Mouse (Mus musculus) c-Kit-positive CD71-negative TER-119-negative erythroid progenitor cells, embryonic 14.5 days (primary cell): Measurements from ENCODE around the gene Fgfr2.

Experiments used
- DNase-seq: peaks from one replicate; pipeline ENCODE4 v3.0.0-alpha.2; 2013; ENCODE audit warnings: low read depth

Gene Fgfr2

DNA sequence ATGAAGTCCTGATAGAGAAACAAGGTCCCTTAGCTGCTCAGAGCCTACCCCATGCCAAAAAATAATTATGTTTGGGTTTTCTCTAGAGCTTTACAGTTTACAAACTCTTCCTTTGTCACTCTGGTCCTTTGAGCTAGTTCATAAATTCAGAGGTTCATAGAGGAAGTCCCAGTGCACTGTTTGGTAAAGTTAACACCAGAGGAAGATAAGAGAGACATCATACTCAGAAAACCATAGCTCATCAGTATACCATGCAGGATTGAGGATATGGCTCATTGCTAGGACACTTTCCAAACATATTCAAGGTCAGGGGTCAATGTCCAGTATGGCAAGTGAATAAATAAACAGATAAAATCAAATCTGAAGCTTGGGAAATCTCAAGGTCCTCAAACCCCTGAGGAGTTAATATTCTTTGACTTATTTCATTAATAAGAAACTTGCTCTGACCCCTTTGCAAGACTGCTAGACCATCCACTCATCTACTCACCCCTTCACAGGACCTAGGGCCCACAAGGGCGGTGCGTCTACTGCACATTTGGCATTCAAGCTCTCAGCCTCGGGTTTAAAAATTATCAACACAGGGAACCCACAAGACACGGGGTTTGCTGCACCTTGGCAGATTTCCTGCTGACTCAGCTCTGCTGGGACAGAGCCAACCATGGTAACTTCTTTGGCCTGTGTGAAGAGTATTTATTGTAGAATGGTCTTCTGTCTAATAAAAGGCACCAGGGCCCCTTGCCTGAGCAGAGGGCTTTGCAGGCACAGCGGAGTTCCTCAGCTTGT, 797.4 kb downstream of the Fgfr2 start:
- no peak for DNase-seq

DNA sequence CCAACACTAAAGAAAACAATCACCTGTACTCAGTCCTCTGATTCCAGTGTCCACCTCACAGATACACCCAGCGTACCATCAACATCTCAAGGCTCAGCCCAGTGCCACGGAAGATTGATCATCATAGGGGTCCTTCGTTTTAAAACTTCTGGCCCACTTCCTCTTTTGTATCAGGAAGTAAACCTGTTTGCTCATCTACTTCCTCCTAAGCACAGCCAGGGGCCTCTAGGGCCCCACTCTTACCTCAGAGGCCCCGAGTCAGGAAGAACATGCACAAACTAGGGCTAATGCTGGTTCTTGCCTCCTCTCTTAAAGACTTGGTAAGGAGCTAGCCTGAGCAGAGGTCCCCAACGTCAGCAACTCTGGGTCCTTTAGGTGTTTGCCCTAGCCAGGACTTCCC, 799.7 kb downstream of the Fgfr2 start:
- DNase-seq = no peak

DNA sequence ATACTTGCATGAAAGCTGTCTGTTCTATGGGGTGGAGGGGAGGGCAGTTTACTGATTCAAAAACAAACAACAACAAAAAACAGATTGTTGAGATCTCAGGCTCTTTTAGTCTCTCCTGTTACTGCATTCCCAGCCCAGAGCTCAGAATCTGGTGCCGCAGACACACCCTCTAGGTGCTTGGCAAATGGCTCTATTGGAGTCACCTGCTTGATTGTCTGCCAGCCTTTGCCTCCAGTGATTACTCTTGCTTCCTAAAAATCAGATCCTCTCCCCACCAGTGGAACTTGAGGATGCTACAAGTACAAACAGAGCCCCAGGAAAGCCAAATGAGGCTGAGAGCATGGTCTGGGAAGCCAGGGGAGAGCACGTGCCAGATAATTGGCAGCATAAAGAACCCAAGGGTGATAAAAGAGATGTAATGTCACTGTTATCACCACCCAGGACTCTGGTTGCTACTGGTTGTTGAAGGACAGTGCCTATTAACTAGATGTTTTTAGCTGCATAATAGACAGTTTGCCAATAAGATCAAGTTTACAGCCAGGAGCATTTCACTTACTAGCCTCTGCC, 801.7 kb downstream of the Fgfr2 start:
- no peak for DNase-seq

DNA sequence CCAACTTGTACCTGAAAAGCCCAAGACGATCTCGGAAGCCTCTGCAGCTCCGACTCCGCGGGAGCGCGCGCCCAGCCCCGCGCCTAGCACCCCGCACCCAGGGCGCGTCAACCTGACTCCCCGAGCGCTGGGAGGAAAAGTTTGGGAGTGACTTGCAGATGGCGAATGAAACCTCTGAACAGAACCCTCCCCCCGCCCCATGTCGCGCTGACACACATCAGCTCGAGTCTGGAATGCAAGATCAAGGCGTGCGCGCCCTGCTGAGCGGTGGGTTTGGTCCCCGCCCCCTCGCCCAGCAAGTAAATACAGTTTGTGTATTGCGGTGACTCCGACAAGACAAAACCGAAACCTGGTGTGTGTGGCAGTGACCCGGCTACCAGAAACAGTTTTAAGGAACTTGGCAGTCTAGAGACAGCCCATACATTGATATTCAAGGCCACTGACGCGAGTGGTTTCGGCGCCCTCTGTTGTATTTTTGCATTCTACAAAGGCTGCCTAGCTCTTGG, 806.1 kb downstream of the Fgfr2 start, which contains the start of gene Chst15:
Gene Chst15 (minus strand): TSS at position 193 of the 506 bp plus-strand sequence.
- no peak for DNase-seq

DNA sequence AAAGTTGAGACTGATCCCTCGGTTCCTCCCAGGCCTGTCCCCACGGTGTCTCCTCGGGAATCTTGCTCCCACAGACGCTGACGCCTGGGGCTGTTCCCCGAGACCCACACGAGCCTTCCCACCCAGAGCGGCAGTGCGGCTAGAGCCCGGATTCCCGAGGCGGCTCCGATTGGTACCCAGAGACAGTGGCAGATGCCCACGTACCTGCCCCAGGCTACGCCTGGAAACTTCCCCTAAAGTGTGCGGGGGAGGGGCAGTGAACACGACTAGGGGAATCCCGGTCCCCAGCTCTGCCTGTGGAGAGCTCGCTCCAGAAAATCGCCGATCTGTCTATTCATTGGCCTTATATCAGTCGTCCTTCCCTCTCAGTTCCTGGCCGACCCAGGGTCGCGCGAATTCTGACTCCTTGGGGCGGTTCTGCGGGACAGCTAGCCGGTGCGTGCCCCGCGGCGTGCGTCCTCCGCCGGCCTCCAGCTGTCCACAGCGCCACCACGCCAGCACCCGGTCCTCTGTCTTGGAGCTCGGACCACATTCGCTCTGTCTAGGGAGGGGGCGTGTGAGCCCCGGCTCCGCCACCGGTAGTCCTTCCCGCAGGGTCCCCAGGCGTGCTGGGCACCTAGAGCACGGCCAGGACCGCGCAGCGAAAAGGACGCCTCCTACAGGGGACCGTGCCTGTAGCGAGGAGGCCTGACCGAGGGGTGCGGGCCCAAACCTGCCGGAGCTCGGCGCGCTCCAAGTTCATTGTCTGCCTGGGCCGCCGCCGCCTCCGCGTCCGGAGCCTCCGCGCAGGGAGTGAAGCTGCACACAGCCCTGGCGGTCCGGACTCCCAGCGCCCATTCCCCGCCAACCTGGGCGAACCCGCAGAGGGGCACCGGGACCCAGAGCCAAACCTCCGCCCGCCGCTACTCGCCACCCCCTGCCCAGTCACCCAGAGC, 806.8 kb downstream of the Fgfr2 start:
- no peak for DNase-seq

DNA sequence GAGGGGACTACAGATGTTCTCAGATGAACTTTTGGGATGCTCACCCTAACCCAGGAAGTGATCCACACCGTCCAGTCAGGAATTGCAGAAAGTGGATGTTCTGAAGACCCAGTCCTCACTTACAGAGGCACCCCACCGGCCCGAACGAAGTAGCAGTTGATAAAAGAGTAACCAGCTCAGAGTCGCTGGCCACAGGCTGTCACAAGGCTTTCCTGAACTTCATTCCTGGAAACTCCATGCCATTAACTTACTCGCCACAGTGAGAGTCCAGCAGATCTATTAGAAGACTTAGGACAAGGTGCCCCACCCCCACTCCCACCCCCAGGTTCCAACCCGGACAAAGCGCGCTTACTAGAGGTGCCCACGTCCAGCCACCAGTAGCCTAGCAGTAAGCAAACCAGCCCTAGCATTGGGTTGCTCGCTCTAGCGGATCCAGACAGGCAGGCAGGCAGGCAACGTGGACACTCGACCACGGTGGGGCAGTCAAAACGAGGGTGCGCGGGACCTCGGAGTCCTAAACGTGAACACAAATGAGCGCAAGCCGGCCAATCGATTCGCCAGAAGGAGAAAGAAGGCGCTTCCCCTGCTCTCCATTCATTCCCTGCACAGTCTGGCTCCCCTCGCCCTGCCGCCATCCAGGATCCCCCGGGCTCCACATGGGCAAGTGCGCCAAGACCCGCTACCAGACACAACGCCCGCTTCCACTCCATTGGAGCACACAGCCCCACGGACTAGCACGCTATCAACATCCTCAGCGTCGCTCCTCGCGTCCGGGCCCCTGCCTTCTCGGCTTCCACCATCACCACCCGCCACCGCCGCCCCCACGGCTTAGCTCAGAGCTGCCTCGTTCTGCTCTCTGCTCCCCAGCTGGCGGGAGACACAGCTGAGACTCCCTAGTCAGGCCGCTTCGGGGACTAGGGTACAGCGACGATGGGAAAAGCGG, 807.7 kb downstream of the Fgfr2 start:
- no peak for DNase-seq

DNA sequence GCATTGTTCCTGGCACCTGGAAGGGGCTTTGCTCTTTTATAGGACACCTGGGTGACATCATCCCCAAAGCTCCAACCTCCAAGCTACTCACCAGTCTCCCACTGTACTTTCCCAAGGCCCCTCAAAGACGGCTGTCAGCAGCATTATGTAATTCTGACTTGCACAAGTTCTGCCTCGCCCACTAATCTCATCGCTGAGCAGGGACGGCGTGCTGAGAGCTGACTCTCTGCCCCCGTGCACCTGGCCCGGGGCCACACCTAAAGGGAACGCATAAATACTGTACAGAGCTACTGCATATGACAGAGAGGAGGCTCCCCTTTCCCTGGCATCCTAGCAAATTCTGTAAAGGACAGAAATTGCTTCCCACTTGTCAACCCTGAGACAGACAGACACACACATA, 810.8 kb downstream of the Fgfr2 start:
- DNase-seq = no peak

DNA sequence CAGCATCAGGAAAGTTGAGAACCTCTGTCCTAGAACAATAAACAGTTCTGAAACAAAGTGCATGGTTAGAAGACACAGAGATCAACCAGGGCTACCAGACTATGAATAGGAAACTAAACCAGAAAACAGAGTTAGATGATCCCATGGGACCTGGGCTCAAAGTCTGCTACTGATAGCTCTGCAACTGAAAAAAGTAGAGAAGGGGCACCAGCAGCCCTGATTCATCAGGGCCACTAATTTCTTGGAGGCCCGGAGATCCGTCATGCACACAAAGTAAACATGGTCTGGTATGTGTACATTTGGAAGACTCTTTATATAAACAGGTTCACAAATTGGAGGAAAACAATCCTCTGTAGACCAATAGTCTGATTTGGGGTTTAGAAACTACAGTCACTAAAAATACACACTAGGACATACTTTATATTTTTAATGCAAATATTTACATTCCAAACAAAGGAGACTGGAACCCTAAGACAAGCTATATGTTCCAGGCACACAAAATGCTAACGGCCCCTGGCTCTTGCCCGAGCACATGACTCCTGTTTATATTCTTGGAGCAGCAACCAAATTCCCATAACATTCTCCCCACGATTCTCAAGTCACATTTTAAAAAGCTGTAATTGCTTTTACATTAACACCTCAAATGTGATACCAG, 814.5 kb downstream of the Fgfr2 start:
- DNase-seq = no peak

DNA sequence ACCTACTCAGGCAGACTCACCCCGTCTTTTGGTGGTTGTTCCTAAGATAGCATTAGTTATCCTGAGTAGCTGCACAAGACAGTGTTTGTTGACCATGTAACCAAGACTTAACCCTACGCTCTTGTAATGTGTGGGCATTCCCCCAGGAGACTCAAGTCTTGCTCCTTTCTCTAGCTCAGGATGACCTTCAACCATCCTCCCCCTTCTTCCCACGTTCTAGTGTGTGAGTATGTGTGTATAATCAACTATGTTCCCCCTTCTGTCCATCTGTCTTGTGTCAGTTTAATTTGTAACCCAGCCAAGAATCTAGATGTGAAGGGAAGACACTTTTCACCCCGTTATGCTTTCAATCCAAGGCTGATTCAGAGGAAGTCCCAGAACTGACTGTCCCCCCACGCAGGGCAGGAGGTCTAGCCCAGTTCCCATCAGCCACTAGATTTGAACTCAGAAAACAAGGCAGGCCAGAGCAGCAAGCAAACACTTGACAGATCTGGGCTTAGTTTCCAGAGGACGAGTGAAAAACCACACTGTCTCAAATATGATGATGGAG, 815.4 kb downstream of the Fgfr2 start:
- DNase-seq = no peak

DNA sequence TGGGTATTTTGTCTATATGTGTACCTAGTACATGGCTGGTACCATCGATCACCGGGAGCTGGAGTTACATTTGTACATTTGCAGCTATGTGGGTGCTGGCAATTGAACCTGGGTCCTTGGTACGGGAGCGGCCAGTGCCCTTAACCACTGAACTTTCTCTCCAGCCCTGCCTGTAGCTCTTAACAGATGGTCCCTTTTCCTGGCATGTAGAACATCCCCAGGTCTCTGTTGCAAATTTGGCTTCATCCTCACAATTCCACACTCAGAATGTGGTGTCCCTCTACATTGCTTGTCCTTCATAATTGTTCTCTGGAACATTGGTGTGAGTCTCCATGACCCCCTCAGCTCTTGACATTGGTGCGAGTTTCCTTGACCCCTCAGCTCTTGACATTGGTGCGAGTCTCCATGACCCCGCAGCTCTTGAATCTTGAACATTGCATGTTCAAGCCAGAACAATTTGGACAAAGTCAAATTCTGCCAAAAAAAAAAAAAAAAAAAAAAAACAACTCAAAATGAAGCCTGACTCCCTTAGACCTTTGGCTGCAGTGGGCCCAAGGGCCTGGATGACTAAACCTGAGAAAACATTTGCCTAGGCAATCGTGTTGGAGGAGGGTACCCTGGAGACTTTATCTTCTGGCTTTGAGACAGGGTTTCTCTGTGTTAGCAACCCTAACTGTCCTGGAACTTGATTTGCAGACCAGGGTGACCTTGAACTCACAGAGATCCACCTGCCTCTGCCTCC, 816.3 kb downstream of the Fgfr2 start:
- DNase-seq = no peak

DNA sequence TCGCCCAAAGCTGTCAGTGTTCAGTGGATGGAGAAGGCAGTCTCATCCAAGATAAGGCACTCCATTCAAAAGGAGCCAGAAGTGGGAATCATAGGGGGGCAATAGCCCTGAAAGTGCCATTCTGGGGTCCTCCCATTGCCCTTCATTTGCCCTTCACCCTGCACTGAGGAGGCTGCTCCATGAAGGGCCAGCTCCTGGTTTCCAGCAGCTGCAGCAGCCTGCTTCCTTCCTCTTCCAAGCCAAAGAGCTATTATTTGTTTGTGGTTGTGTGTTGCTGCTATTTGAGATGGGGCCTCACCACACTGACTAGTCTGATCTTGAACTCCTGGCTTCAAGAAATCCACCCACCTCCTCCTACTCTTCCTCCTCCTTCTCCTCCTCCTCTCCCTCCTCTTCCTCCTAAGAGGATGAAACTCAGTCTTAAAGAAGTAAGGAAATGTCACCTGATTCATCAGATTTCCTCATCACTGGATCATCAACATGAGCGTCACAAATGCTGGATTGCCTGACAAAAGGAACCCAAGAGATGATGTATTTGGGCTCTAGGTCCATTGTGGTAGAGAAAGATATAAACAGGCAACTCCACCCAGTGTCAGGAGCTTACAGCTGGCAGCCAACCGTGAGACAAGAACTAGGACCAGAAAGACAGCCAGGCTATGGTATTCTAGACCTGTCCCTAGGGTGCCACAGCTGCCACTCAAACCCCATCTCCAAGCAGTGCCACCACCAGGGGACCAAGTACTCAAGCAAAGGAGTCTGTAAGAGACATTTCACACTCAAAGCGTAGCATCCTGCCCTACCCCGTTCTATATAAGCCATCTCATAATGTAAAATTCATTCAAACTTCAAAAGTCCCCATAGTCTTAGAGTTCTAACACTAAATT, 817.4 kb downstream of the Fgfr2 start:
- no peak for DNase-seq

DNA sequence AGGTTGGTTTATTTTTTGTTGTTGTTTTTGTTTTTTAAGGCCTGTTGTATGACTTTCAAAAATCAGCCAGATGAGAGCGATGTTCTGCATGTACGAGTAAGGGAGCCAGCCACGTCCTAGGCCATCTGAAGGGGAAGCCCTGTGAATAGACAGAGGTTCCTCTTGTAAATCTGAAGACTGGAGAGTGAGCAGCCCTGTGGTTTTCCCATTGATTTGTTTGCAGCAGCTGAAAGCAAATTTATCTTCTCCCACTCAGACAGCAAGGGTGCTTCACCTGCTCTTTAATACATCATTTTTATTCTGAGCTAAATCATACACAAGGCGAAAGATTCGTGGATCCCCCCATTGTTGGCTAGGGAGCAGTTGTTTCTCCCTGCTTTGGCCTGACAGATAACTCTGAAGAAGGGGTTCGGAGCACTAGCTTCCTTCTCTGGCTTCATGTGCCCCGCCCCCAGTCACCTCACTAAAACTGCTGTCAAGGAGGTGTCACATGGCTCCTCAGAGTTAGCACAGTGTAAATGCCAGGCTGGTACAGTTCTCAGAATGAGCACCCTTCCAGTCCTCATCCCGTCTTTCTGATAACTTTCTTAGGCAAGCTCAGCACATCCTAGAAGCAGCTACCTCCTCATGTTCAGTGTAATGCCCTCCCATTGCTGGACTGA, 818.6 kb downstream of the Fgfr2 start:
- no peak for DNase-seq

DNA sequence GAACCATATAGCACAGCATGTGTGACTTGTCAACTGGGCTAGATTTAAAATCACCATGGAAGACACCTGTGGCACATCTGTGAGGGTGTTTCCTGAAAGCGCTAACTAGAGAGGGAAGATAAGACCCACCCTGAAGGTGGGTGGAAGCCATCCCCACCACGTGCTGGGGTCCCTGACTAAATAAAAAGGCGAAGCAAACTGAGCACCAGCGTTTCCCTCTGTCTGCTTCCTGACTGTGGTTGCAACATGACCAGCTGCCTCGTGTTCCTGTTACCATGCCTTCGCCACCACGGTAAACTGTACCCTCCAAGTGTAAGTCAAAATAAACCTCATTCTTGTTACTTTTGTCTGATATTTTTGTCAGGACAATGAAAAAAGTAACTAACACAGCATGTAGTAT, 819.2 kb downstream of the Fgfr2 start:
- no peak for DNase-seq

DNA sequence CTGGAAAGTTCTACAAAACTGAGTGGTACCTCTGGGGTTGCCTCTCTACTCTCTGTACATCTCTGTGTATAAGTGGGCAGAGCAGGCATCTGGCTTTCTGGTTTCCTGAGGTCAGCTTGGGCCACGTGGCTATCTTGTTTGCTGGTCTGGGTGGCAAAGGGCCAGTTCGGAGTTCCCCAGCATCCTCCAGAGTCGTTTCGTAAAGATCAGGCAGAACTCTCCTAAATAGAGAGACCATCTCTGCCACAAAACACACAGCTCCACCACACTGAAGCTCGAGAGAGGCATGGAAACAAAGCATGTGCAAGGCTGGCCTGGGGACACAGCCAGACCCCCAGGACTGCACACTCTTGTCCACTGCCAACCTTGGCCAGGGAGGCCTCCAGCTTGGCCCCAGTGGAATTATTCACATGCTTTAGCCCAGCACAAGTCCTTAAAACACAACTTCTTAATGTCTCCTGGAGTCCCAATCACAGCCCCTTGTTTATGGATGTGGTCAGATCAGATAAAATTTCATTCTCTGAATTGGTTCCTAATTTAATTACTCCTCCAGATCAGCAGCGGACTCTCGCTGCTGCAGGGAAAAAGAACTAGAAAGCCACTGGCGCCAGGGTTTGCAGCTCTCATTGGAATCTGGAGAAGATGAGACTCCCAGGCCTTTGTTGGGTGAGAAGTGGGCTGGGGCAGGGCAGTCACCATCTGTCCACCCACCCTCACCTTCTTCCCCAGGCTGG, 820.5 kb downstream of the Fgfr2 start:
- no peak for DNase-seq

DNA sequence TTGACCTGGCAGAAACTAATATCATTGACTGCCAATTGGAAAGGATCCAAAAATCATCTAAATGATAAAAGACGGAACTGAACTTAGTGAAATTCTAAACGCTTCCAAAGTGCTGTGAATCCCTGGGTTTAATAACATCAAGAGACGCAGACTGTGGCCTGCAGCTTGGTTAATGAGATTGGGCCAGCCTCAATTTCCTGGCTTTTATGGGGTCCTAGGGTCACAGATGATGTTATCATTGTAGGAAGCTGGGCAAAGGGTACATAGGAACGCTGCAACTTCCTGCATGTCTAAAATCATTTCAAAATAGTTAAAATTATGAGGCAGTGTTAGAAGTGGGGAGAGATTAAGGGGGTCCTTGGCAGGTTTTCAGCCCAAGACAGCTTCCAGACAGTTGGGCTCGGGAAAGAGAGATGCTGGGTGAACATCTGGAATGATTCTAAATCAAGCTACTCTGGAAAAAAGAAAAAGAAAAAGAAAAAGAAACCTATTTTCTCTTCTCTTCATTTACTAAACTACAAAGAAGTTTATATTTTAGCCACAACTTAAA, 823.4 kb downstream of the Fgfr2 start:
- DNase-seq = no peak

DNA sequence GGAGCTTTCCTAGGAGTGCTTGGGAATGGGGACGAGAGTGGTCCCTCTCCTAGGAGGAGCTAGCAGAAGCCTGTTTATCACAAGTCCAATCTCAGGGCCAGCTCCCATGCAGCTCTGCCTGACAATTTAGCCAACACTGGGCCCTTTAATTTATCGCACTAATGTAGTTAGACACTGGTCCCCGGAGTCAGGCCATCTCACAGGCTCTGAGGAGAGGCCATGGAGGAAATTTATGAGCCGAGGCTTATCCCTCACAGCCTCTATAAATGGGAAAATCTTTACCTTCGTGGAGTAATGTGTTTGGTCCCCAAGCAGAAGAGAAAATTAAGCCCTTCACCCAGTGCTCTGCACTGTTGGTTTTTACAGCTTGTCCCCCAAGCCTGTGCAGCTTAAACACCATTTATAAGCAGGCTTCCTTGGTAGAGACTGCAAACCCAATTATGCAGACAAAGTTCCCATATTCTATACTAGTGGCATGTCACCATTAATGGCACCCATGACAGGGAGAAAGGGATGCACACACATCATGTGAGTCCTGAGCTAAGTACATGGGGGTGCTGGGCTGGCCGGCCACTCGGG, 824.6 kb downstream of the Fgfr2 start:
- DNase-seq = no peak
